Mouse (Mus musculus): Measurements from ENCODE around the gene Atp1a3. TPM values are rescaled to one million over a fixed set of nuclear protein-coding genes. Genes with fewer than 3 reads are reported as not detected.

The Atp1a3 gene
- polyA plus RNA-seq, 1 experiment from 2014 or later: 0.66 TPM

GRCm38 (mm10) chr7:24953966-24954365 lies 51.8 kb downstream of the Atp1a3 start:
- Histone ChIP-seq H3K9ac (replicated peaks; ENCODE audit: low read length) (peak overlapping the region; percentile 65), H3K4me2 (replicated peaks; ENCODE audit: low read depth, low read length) (peak overlapping the region; percentile 72), H3K27ac (ENCODE audit: low read length) (no peak overlapping the region), H3K27me3 (ENCODE audit: insufficient read depth, low read length) (peaks cover 80% of the 10 kb centered on the region), H3K36me3 (ENCODE audit: insufficient read depth, low read length) (no peaks in the 10 kb centered on the region), H3K4me3 (ENCODE audit: low read length) (peak overlapping the region; percentile 50), H3K9me3 (ENCODE audit: low read length) (no peaks in the 10 kb centered on the region), H3K4me1 (ENCODE audit: insufficient read depth, low read length) (peaks cover 11% of the 10 kb centered on the region; the same call in 1 of the 2 replicates)
- WGBS: 2% methylated on average over 24 of the region's 24 CpGs
- ATAC-seq (ENCODE audit: low FRiP score, low TSS enrichment): no peak; the same call in 1 of the 2 replicates

DNA sequence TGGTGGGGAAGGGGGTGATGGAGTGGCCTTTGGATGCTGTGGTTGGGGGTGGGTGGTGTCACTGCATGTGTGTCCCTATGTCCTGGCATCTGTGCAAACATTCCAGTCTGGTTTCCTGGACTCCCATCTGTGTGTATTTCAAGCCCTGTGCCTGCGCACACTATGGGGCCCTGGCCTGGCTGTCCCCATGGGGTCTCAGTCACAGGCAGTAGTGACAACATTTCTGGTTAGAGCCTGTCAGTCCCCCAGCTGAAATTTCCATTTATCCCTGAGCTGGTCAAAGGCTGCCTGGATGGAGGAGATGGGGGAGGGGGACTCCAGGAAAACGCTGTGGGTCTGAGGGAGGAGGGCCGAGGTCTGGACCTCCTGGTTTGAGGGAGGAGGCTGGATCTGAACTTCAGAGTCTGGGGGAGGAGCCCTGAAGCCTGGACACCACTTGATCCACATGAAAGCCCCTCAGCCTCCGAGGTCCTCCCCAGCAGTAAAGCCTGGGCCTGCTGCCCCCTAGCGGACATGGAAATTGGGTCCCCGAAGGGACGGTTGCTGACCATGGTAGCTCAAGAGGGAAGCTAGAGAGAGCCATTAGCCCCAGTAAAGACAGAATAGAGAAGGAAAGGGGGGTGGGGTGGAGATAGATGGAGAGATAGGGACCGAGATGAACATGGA lies 55.7 kb downstream of the Atp1a3 start:
- H3K4me1 ChIP-seq (ENCODE audit: insufficient read depth, low read length): peaks cover 11% of the 10 kb centered on the region; the same call in 1 of the 2 replicates
- H3K9ac ChIP-seq (replicated peaks; ENCODE audit: low read length): no peak overlapping the region
- H3K36me3 ChIP-seq (ENCODE audit: insufficient read depth, low read length): no peaks in the 10 kb centered on the region
- 0% methylated on average over 8 of the region's 8 CpGs for WGBS
- H3K9me3 ChIP-seq (ENCODE audit: low read length): no peaks in the 10 kb centered on the region
- H3K4me3 ChIP-seq (ENCODE audit: low read length): no peak overlapping the region
- peaks cover 99% of the 10 kb centered on the region for H3K27me3 ChIP-seq (ENCODE audit: insufficient read depth, low read length)
- H3K27ac ChIP-seq (ENCODE audit: low read length): no peak overlapping the region
- peak; percentile 60 for ATAC-seq (ENCODE audit: low FRiP score, low TSS enrichment)
- no peak overlapping the region for H3K4me2 ChIP-seq (replicated peaks; ENCODE audit: low read depth, low read length)

- Histone ChIP-seq H3K27ac (ENCODE audit: low read length) (no peak overlapping the region), H3K4me1 (ENCODE audit: insufficient read depth, low read length) (peaks cover 9% of the 10 kb centered on the region), H3K36me3 (ENCODE audit: insufficient read depth, low read length) (no peaks in the 10 kb centered on the region), H3K4me3 (ENCODE audit: low read length) (no peak overlapping the region), H3K27me3 (ENCODE audit: insufficient read depth, low read length) (peaks cover 100% of the 10 kb centered on the region), H3K9me3 (ENCODE audit: low read length) (no peaks in the 10 kb centered on the region), H3K4me2 (replicated peaks; ENCODE audit: low read depth, low read length) (no peak overlapping the region), H3K9ac (replicated peaks; ENCODE audit: low read length) (no peak overlapping the region)
- 1% methylated on average over 24 of the region's 29 CpGs for WGBS
- no peak for ATAC-seq (ENCODE audit: low FRiP score, low TSS enrichment)
These were observed 57.0 kb downstream of the Atp1a3 start for GRCm38 (mm10) chr7:24948774-24949173.

DNA sequence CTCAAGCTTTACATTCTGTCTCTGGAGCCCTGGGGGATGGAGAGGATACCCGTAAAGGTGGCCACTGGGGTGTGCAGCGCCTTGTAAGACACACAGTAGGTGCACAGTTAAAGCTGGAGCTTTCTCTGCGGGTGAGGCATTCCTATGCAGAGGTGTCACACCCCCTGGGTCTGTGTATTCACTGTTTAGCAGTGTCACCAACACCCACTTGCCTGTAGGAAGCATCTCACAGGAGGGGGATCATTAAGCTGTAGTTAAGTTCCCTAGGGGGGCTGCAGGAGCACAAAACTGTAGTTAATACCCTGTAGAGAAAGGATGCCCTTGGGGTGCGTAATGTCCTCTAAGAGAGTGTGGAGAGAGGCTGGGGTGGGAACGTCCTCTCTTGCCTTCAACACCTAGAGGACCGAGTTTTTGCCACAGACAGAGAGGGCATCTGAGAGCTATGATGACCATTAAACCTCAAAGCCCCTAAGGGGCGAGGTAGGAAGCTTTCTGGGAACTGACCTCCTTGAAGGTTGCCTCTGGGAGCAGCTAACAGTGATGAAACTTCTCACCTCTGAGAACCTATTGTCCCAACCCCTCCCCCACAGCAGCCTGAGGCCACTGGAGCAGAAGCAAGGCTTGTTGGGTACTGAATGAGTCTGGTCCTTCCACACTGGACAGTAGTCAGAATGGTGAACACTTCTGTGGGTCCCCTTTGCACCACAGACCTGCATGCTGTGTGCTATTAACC lies 58.3 kb downstream of the Atp1a3 start:
- H3K36me3 ChIP-seq (ENCODE audit: insufficient read depth, low read length): no peaks in the 10 kb centered on the region
- ATAC-seq (ENCODE audit: low FRiP score, low TSS enrichment): no peak
- no peak overlapping the region for H3K4me3 ChIP-seq (ENCODE audit: low read length)
- no peak overlapping the region for H3K4me2 ChIP-seq (replicated peaks; ENCODE audit: low read depth, low read length)
- H3K4me1 ChIP-seq (ENCODE audit: insufficient read depth, low read length): peaks cover 9% of the 10 kb centered on the region
- peaks cover 100% of the 10 kb centered on the region for H3K27me3 ChIP-seq (ENCODE audit: insufficient read depth, low read length)
- H3K9me3 ChIP-seq (ENCODE audit: low read length): no peaks in the 10 kb centered on the region
- H3K27ac ChIP-seq (ENCODE audit: low read length): no peak overlapping the region
- 3% methylated on average over 7 of the region's 7 CpGs for WGBS
- no peak overlapping the region for H3K9ac ChIP-seq (replicated peaks; ENCODE audit: low read length)

- Histone ChIP-seq H3K4me3 (ENCODE audit: low read length) (peak within 1 kb of the TSS; percentile 45), H3K4me2 (replicated peaks; ENCODE audit: low read depth, low read length) (peak within 1 kb of the TSS; percentile 59), H3K9me3 (ENCODE audit: low read length) (no peaks in the 10 kb centered on the region), H3K36me3 (ENCODE audit: insufficient read depth, low read length) (no peaks in the 10 kb centered on the region), H3K27ac (ENCODE audit: low read length) (no peak within 1 kb of the TSS), H3K4me1 (ENCODE audit: insufficient read depth, low read length) (peaks cover 9% of the 10 kb centered on the region), H3K27me3 (ENCODE audit: insufficient read depth, low read length) (peaks cover 90% of the 10 kb centered on the region), H3K9ac (replicated peaks; ENCODE audit: low read length) (no peak within 1 kb of the TSS)
- under 1% methylated on average over 70 of the region's 72 CpGs for WGBS
- no peak for ATAC-seq (ENCODE audit: low FRiP score, low TSS enrichment)
These were observed 61.4 kb downstream of the Atp1a3 start, which contains the start of gene Gm4881 for GRCm38 (mm10) chr7:24944257-24944950. Gm4881 (minus strand) TSS chr7:24944494.

GRCm38 (mm10) chr7:24943641-24944040 lies 62.1 kb downstream of the Atp1a3 start:
- 3% methylated on average over 6 of the region's 6 CpGs for WGBS
- Histone ChIP-seq H3K4me1 (ENCODE audit: insufficient read depth, low read length) (peaks cover 9% of the 10 kb centered on the region), H3K9ac (replicated peaks; ENCODE audit: low read length) (no peak overlapping the region)

DNA sequence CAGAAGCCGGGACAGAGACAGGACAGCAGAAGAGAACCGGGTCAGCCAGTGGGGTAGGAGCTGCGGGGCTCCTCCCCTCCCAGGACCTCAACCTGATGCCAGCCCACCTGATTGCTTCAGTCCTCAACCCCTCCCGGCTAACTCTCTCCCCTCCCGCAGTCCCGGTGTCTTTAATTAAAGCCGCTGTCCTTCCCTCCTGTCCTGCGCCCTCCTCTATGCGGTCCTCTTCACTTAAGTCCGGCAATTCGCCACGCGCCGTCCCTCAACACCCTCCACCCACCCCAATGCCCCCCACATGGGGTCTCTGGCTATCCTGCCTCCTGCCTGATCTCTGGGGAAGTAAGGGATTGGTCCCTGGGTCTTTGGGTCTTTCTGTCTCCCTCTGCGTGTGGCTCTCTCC lies 74.1 kb downstream of the Atp1a3 start:
- Histone ChIP-seq H3K4me3 (ENCODE audit: low read length) (no peak overlapping the region), H3K36me3 (ENCODE audit: insufficient read depth, low read length) (peaks cover 11% of the 10 kb centered on the region), H3K27ac (ENCODE audit: low read length) (no peak overlapping the region), H3K9ac (replicated peaks; ENCODE audit: low read length) (no peak overlapping the region), H3K4me1 (ENCODE audit: insufficient read depth, low read length) (peaks cover 6% of the 10 kb centered on the region; the same call in 1 of the 2 replicates), H3K4me2 (replicated peaks; ENCODE audit: low read depth, low read length) (no peak overlapping the region), H3K9me3 (ENCODE audit: low read length) (no peaks in the 10 kb centered on the region), H3K27me3 (ENCODE audit: insufficient read depth, low read length) (peaks cover 80% of the 10 kb centered on the region)
- WGBS: 0% methylated on average over 13 of the region's 15 CpGs
- no peak; the same call in 1 of the 2 replicates for ATAC-seq (ENCODE audit: low FRiP score, low TSS enrichment)

More at GRCm38 (mm10) chr7:24943641-24944040, 62.1 kb downstream of the Atp1a3 start:
- Histone ChIP-seq H3K36me3 (ENCODE audit: insufficient read depth, low read length) (no peaks in the 10 kb centered on the region), H3K27me3 (ENCODE audit: insufficient read depth, low read length) (peaks cover 83% of the 10 kb centered on the region), H3K27ac (ENCODE audit: low read length) (no peak overlapping the region), H3K9me3 (ENCODE audit: low read length) (no peaks in the 10 kb centered on the region), H3K4me2 (replicated peaks; ENCODE audit: low read depth, low read length) (no peak overlapping the region), H3K4me3 (ENCODE audit: low read length) (no peak overlapping the region)
- no peak for ATAC-seq (ENCODE audit: low FRiP score, low TSS enrichment)

- no peak overlapping the region for H3K9ac ChIP-seq (replicated peaks; ENCODE audit: low read length)
- 60% methylated on average over 6 of the region's 6 CpGs for WGBS
- H3K4me1 ChIP-seq (ENCODE audit: insufficient read depth, low read length): peaks cover 6% of the 10 kb centered on the region; the same call in 1 of the 2 replicates
- peaks cover 23% of the 10 kb centered on the region for H3K36me3 ChIP-seq (ENCODE audit: insufficient read depth, low read length)
- H3K9me3 ChIP-seq (ENCODE audit: low read length): no peaks in the 10 kb centered on the region
- H3K4me3 ChIP-seq (ENCODE audit: low read length): no peak overlapping the region
- no peak overlapping the region for H3K4me2 ChIP-seq (replicated peaks; ENCODE audit: low read depth, low read length)
- no peak for ATAC-seq (ENCODE audit: low FRiP score, low TSS enrichment)
- peaks cover 68% of the 10 kb centered on the region for H3K27me3 ChIP-seq (ENCODE audit: insufficient read depth, low read length)
- H3K27ac ChIP-seq (ENCODE audit: low read length): no peak overlapping the region
These were observed 75.3 kb downstream of the Atp1a3 start for GRCm38 (mm10) chr7:24930475-24930874.
